Mouse (Mus musculus): ENCODE results near the gene Tmem87a. TPM values are rescaled to one million over a fixed set of nuclear protein-coding genes. Genes with fewer than 3 reads are reported as not detected.

Gene Tmem87a
- polyA plus RNA-seq (2014; fragmentation: Illumina TruSeq; extraction: RNeasy Lipid Tissue Mini Kit (QIAGEN cat#74804); ENCODE audit: low replicate concordance): 65.8 TPM

DNA sequence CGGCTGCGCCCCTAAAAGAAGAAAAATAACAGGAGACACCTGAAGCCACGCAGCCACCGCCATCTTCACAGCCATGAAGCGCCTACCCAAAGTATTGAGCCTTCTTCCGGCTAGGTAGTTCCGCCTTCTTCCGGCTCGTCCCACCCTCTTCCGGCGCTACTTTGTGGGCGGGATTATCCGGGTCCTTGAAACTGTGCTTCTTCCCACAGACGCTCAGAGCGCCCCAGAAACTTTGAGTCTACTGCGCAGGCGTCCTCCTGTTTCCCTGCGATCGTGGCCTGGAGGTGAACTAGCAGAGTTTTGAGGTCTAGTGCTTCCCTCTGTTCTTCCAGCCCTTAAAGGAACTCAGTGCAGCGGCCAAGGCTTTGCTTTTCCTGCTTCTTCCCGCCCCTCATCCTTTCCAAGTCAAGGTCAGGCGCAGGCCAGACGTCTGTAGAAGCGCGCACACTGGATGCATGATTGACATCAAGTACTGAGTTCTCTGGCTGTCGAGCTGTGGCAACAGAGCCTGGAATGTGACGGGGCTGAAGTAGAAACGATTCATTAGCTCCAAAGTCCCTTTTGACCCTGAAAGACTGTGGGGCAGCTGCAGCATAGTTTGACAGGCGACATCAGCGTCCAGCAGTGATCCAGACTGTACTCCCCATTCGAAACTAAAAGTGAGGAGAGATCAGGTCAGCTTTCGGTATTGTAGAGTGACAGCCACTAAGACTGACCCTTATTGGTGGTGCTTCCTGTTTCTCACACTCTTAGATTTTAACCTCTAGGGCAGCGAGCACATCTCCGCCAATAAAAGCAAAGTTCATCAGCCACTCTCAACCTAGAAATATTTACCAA is at the start of gene Tmem87a:
Gene Tmem87a, minus strand, starts transcription at position 128 of the 837 bp plus-strand sequence.

DNA sequence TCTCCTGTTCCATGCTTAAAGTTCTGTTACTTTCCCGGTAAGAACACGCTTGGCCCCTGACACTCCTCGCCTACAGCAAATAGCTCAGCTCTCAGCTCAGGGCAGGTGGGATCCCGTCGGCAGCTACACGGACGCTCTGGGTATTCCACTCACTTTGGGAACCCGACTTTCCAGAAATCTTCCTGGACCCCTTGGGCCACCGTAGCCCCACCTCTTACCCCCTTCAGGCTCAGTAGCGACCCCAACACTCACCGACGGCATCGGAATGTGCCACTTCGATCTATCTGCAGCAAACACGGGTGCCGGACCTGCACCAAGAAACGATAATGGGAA is 294 bp downstream of the Tmem87a start, which contains the start of gene Ganc:
Gene Ganc, plus strand, starts transcription at position 244 of the 333 bp plus-strand sequence.

DNA sequence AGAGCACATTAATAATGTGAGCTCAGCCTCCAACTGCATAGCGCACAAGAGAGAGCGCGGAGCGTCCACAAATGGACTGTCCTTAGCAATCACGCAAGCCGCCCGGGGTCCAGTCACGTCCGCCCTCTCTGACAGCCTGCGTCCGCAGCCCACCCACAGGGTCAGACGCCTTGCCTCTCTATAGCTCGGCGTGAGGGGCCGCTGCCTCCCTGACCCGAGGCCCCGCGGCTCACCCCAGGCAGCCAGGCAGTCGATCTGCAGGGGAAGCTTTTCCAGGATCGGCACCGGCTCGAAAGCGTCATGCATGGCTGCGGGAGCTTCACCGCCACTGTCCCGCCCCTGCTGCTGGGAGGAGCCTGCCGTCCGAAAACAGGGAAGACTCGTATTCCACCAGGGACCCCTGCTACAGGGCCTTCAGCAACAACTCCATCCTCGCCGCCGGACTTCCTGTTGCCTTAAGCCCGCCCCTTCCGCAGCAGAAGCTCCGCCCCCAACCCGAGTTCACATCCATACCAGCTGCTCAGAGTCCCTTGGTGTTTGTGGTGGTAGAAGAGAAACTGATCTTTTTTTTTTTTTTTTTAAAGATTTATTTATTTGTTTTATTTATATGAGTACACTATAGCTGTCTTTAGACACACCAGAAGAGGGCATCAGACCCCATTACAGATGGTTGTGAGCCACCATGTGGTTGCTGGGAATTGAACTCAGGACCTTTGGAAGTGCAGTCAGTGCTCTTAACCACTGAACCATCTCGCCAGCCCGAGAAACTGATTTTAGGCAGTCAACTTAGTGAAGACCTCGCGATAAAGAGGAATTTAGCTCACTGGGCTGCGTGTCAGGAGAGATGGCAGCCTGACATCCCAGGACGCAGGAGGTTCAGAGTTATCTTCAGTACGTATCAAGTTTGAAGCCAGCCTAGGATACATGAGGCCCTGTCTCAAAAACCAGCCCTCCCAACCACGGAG is 50.9 kb downstream of the Tmem87a start, which contains the start of gene Vps39:
Gene Vps39, minus strand, starts transcription at position 456 of the 965 bp plus-strand sequence.

GRCm38 (mm10) chr2:120313976-120314375 is 89.9 kb downstream of the Tmem87a start, which contains the start of gene Pla2g4f:
Gene Pla2g4f, minus strand, starts transcription at chr2:120314165.

Other genes starting within 250 kb of the Tmem87a start
- 19.8 TPM for gene Ehd4, start 249.5 kb downstream of the Tmem87a start, polyA plus RNA-seq (2014; fragmentation: Illumina TruSeq; extraction: RNeasy Lipid Tissue Mini Kit (QIAGEN cat#74804); ENCODE audit: low replicate concordance)
- gene Pla2g4e, start 158.8 kb downstream of the Tmem87a start, polyA plus RNA-seq (2014; fragmentation: Illumina TruSeq; extraction: RNeasy Lipid Tissue Mini Kit (QIAGEN cat#74804); ENCODE audit: low replicate concordance): not detected
- not detected for gene Pla2g4d, start 114.9 kb downstream of the Tmem87a start, polyA plus RNA-seq (2014; fragmentation: Illumina TruSeq; extraction: RNeasy Lipid Tissue Mini Kit (QIAGEN cat#74804); ENCODE audit: low replicate concordance)
- gene Pla2g4f, start 89.9 kb downstream of the Tmem87a start, polyA plus RNA-seq (2014; fragmentation: Illumina TruSeq; extraction: RNeasy Lipid Tissue Mini Kit (QIAGEN cat#74804); ENCODE audit: low replicate concordance): not detected
- 18.8 TPM for gene Vps39, start 51.0 kb downstream of the Tmem87a start, polyA plus RNA-seq (2014; fragmentation: Illumina TruSeq; extraction: RNeasy Lipid Tissue Mini Kit (QIAGEN cat#74804); ENCODE audit: low replicate concordance)
- gene Ganc, start 217 bp downstream of the Tmem87a start, polyA plus RNA-seq (2014; fragmentation: Illumina TruSeq; extraction: RNeasy Lipid Tissue Mini Kit (QIAGEN cat#74804); ENCODE audit: low replicate concordance): 55.0 TPM
- 2.0 TPM for gene Capn3, start 51.9 kb upstream of the Tmem87a start, polyA plus RNA-seq (2014; fragmentation: Illumina TruSeq; extraction: RNeasy Lipid Tissue Mini Kit (QIAGEN cat#74804); ENCODE audit: low replicate concordance)
- gene Zfp106, start 159.7 kb upstream of the Tmem87a start, polyA plus RNA-seq (2014; fragmentation: Illumina TruSeq; extraction: RNeasy Lipid Tissue Mini Kit (QIAGEN cat#74804); ENCODE audit: low replicate concordance): 58.1 TPM
- gene Snap23, start 163.6 kb upstream of the Tmem87a start, polyA plus RNA-seq (2014; fragmentation: Illumina TruSeq; extraction: RNeasy Lipid Tissue Mini Kit (QIAGEN cat#74804); ENCODE audit: low replicate concordance): 132 TPM
- gene Haus2, start 205.3 kb upstream of the Tmem87a start, polyA plus RNA-seq (2014; fragmentation: Illumina TruSeq; extraction: RNeasy Lipid Tissue Mini Kit (QIAGEN cat#74804); ENCODE audit: low replicate concordance): 48.3 TPM
- gene Lrrc57, start 205.4 kb upstream of the Tmem87a start, polyA plus RNA-seq (2014; fragmentation: Illumina TruSeq; extraction: RNeasy Lipid Tissue Mini Kit (QIAGEN cat#74804); ENCODE audit: low replicate concordance): 69.6 TPM
- gene Stard9, start 225.0 kb upstream of the Tmem87a start, polyA plus RNA-seq (2014; fragmentation: Illumina TruSeq; extraction: RNeasy Lipid Tissue Mini Kit (QIAGEN cat#74804); ENCODE audit: low replicate concordance): 3.5 TPM

All from small intestine, adult 10 weeks (tissue).